Mouse (Mus musculus): Measurements from ENCODE around the gene Col16a1.

DNA sequence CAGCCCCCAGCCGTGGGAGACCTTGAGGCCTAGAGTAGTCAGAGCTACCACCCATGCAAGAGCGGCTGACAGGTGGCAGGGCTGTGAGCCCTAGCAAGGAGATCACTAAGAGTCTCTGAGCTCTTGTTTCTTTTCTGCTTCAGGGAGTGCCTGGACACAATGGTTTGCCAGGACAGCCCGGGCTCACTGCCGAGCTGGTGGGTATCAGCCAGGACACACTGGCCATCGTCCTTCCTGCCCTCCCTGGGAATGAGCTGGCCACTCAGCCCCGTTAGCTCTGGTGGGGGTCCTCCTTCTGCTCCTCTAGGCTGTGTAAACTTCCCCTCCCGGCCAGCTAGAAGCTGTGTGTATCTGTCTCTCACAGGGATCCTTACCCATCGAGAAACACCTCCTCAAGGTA lies 29.2 kb downstream of the Col16a1 start:
- TF ChIP-seq CTCF (IDR thresholded peaks at IDR 0.05; ENCODE audit: low read depth, low read length): no peak
- TF ChIP-seq EP300 (IDR thresholded peaks at IDR 0.05; ENCODE audit: insufficient read depth, low read depth, low read length): no peak
- TF ChIP-seq POLR2A (IDR thresholded peaks at IDR 0.05; ENCODE audit: insufficient read depth, low read length): no peak
